Mouse (Mus musculus): ENCODE measurements around the gene Gpr68. TPM values are rescaled to one million over a fixed set of nuclear protein-coding genes. Genes with fewer than 3 reads are reported as not detected.

Gene Gpr68
- total RNA-seq, 2 experiments from 2014 or later: 20.1 to 22.2 TPM

DNA sequence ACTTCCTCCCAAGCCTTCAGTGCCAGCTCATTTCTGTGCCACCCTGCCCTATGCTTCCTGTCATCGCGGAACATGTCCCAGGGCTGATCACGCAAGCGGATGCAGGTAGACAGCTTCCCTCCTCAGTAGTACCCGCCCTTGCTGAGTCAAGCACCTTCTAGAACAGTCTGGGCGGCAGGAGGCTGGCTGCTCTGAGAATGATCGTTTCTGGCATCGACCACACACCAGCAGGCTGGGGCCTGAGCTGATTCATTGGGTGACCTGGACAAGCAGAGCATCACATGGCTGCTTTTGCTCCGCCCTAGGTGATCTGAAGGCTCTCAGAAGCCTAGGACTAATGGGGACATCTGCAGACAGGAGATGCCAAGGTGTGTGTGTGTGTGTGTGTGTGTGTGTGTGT, 4.2 kb downstream of the Gpr68 start:
- TF ChIP-seq CTCF (conservative IDR thresholded peaks at IDR 0.05): no peak
- DNase-seq (ENCODE audit: low spot score in 2 of 2): no peak

DNA sequence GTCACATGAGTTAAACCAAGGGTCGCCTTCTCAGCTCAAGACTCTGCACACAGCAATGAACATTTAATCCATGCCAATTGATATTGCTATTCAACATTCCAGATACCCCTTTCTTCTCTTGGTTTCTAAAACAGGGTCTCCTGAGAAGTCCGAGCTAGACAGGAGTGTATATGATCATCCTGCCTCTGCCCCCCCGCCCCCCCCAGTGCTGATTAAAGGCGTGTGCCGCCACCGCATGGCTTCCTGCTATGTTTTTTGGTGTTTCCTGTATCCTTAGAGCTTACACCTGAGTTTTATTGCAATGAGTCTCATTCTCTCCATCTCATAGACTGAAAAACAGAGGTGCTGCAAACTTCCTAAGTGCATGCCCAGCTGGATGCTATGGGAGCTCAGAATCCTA, 6.6 kb downstream of the Gpr68 start:
- Histone ChIP-seq H3K27ac (no peak overlapping the region), H3K4me3 (no peak overlapping the region)
- DNase-seq (ENCODE audit: low spot score in 2 of 2): no peak
- no peak for TF ChIP-seq CTCF (conservative IDR thresholded peaks at IDR 0.05)

More for the DNA sequence above, 4.2 kb downstream of the Gpr68 start:
- no peak overlapping the region for H3K4me3 ChIP-seq
- H3K27ac ChIP-seq: no peak overlapping the region

DNA sequence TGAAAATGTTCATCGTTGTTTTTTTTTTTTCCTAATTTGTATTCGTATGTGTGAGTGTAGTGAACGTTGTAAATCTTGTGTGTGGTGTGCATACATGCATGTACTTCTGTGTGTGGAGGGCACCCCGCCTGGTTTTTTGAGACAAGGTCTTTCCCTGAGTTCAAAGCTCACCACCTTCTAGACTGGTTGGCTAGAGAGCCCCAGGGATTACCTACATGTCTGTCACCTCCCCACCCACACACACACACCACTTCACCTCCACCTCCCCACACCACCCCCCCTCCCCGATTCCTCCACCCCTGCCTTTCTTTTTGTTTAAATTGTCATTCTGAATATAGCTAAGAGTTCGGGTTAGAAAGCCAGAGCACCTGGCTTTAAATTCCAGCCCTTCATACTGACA, 7.1 kb downstream of the Gpr68 start:
- Histone ChIP-seq H3K4me3 (no peak overlapping the region), H3K27ac (no peak overlapping the region)
- no peak for TF ChIP-seq CTCF (conservative IDR thresholded peaks at IDR 0.05)
- no peak for DNase-seq (ENCODE audit: low spot score in 2 of 2)

DNA sequence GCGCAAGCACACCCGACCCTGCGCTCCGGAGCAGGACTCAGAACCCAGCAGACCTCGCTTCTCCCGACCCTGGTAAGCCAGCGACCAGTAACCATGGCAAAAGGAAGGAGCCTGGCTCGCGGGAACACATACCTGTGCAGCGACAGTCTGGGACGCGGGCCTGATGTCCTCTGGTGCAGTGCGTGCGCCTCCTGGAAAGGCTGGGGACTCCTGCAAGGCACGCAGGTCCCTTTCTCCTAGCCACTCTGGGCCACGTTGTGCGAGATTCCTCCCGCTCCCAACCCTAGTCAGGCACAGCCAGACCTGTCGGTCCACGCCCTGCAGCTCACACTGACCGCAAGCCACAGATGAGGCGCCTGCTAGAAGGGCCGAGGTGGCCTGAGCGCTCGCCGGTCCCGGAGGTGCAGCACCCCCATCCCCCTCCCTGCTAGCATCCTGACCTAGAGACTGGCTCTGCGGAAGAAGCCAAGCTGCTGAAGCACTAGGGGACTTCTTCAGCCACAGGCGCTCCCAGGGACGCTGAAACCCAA, 8.8 kb downstream of the Gpr68 start:
- Histone ChIP-seq H3K27ac (peak overlapping the region; percentile 93), H3K4me3 (peak overlapping the region; percentile 66)
- peak in 1 of 2 experiments; percentile 21 for DNase-seq (ENCODE audit: low spot score in 2 of 2)
- no peak for TF ChIP-seq CTCF (conservative IDR thresholded peaks at IDR 0.05)

DNA sequence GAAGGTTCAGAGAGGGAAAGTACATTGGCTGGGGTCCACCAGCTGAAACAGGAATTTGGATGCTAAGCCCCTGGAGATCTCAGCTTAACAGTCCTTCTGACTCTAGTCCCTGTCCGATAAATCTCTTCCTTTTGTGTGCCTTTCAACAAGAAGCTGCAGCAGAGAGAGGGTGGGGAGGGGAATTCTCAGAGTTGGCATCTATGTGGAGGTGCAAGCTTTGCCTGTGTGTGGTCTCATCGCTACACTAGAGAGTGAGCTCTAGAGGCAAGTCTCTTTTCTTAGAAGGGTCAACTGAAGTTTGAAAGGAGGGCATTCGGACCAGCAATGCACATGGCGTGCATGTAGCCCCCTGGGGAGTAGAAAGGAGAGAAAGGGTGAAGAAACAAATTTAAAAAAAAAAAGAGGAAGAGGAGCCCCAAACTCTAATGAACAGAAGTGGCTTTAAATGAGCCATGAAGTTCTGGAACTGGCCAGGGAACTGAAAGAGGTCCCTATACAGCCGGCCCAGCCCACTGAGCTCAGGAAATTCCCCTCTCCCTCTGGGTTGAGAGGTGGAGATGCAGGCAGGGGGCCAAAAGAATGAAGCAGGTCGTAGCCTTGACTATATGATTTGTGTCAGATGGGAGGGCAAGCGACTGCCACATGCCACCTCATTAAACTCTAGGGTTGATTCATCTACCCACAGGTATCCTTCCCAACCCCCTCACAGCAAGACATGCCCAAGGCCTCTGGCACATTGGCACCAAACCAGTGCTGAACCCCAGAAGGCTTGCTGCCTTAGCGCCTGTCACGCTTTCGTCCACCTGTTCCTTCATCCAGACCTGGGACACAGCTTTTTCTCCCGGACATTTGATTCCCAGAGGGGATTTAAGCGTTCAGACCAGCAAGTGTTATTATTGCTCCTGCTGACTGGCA, 10.0 kb downstream of the Gpr68 start:
- Histone ChIP-seq H3K4me3 (peak overlapping the region; percentile 66), H3K27ac (peak overlapping the region; percentile 93; the same call in 1 of the 2 replicates)
- TF ChIP-seq CTCF (conservative IDR thresholded peaks at IDR 0.05): no peak

DNA sequence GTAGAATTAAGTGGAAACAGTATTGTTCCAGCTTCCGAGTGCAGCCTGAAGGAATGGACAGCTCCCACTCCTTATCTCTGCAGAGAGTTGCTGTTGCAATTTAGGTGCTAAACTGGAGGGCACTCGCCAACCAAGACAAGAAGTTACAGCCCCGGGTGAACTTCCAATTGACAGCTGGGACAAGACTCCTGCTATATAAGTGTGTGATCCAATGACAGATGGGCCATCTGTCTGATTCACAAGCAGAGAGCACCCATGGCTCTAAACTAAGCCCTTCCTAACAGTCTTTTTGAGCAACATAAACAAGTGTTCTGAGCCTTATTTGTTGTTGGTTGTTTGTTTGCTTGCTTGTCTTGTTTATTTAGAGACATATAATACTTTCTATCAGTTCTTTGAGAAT, 11.3 kb downstream of the Gpr68 start:
- no peak overlapping the region for H3K4me3 ChIP-seq
- no peak for TF ChIP-seq CTCF (conservative IDR thresholded peaks at IDR 0.05)
- H3K27ac ChIP-seq: peak overlapping the region; percentile 93; the same call in 1 of the 2 replicates
- no peak for DNase-seq (ENCODE audit: low spot score in 2 of 2)

More for the DNA sequence above, 10.0 kb downstream of the Gpr68 start:
- DNase-seq (ENCODE audit: low spot score in 2 of 2): no peak

DNA sequence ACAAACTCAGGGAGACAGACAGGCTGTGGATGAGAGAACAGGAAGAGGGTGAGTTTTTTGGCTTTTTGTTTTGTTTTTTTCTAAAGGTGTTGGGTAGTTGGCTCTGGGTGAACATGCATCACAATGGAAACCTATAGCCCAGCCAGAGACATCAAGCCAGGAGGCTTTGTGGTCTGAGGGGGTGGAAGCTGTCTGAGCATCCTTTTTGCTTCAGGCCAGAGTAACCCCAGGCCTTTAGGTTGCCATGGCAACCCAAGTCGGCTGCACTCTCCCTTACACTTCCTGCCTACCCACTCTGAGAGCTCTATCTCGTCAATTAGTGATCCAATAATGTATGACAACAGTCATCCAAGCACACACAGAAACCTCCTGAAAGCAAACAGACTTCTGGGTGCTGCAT, 12.5 kb downstream of the Gpr68 start:
- Histone ChIP-seq H3K27ac (no peak overlapping the region), H3K4me3 (no peak overlapping the region)
- DNase-seq (ENCODE audit: low spot score in 2 of 2): no peak
- no peak for TF ChIP-seq CTCF (conservative IDR thresholded peaks at IDR 0.05)

DNA sequence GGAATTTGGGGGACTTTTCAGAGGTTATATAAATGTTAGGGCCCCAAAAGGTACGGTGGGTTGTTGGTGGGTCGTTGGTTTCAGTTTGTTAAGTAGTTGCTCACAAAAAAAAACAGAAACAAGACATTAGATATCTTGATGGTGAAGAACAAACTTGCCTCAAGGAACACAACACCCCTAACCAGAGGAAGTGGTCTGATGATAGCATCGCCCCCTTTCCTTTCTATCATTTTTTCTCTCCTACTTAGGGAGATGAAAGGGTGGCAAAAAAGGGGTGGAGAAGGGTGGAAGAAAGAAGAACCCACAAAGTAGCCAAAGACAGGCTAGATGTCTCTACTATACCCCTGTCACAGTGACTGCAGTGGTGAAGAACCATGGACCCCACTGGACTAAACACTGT, 17.4 kb downstream of the Gpr68 start:
- DNase-seq (ENCODE audit: low spot score in 2 of 2): no peak
- no peak for TF ChIP-seq CTCF (conservative IDR thresholded peaks at IDR 0.05)
- no peak overlapping the region for H3K27ac ChIP-seq
- no peak overlapping the region for H3K4me3 ChIP-seq

DNA sequence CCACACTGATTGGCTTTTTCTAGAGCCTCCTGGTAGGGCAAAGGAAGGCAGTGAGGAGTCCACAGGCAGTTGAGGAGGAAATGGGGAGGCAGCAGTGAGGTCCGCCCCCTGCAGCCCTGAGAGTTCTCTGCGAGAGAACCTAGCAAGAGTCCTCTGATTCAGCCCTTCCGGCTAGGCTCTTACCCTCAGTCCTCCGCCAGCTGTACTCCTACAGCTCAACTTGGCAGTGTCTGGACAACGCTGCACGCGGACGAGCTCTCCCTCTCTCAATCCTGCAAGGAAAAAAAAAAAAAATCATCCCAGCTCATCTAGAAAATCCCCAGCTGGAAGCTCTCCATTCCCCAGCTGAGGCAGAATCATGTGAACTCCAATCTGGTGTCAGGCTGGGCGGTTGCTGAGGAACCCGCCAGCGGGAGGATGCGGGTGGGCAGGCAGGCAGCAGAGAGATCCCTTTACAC, 20.2 kb downstream of the Gpr68 start:
- H3K27ac ChIP-seq: peak overlapping the region; percentile 82
- peak; percentile 19 for TF ChIP-seq CTCF (conservative IDR thresholded peaks at IDR 0.05)
- peak overlapping the region; percentile 49 for H3K4me3 ChIP-seq
- DNase-seq (ENCODE audit: low spot score in 2 of 2): peak; percentile 63 to 75

DNA sequence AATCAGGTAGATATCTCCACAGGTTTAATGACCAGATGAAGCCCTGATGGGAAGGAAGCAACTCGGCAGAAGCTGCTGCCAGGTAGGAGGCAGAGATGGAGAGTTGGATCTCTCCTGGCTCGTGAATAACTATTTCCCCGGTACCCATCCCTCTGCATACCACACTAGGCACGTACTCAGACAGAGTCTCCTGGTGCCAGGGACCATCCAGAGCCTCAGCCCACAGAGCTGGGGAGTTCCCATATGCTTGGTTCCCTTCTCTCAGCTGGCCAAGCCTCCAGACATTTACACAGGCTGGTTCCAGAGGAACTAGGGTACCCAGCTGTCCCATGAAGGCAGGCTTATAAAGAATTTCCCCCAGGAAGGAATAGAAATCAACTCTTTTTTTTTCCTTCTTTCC, 21.1 kb downstream of the Gpr68 start:
- DNase-seq (ENCODE audit: low spot score in 2 of 2): peak in 1 of 2 experiments; percentile 40
- Histone ChIP-seq H3K4me3 (peak overlapping the region; percentile 33), H3K27ac (peak overlapping the region; percentile 39; the same call in 1 of the 2 replicates)
- no peak for TF ChIP-seq CTCF (conservative IDR thresholded peaks at IDR 0.05)

DNA sequence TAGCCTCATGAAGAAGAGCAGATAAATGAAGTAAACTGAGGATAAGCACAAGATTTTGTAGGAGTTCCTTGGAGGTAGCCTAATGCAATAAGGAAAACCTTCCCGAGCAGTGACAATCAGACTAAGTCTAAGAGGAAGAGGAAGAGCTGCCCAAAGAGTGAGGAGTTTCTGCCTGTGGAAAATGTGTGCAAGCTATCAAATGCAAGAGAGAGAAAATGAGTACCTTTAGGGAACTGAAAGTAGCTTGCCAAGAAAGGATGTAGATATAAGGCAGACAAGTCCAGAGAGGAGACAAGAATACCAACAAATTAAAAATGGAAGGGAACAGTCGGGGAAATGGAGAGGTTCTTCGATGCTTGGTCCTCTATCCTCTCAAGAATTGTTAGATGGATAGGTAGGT, 22.4 kb downstream of the Gpr68 start:
- no peak for DNase-seq (ENCODE audit: low spot score in 2 of 2)
- H3K4me3 ChIP-seq: no peak overlapping the region
- no peak for TF ChIP-seq CTCF (conservative IDR thresholded peaks at IDR 0.05)
- H3K27ac ChIP-seq: no peak overlapping the region

DNA sequence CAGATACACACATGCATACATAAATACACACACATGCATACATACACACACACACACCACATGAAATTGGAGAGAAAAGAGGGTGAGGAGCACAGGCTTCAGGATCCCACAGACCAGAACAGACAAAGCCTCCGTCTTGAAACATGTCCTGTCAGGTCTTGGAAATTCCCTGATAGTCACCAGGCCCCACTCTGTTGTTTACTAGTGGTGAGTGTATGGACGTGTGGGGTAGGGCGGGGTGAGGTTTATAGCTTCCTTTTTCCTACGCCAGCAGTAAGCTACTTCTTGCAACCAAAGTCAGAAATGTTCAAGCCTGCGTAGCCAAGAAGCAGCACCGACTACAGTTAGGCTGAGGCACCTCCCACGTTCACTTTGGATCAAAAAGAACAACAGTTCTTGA, 24.8 kb downstream of the Gpr68 start:
- no peak for TF ChIP-seq CTCF (conservative IDR thresholded peaks at IDR 0.05)
- DNase-seq (ENCODE audit: low spot score in 2 of 2): no peak

DNA sequence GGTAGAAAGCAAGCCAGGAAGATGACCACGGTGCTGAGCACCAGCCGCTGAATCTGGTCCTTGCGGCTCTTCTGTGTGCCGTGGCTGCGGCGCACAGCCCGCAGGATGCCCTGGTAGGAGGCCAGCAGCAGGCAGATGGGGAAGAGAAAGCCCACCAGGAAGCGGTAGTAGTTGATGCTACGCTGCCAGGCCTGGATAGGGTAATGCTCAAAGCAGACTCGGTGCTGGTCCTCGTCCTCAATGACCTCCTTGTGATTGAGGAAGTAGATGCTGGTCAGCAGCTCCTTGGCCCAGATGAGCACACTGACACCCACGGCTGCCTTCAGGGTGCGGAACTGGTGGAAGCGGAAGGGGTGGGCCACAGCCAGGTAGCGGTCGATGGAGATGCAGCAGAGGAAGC, 29.4 kb downstream of the Gpr68 start:
- DNase-seq (ENCODE audit: low spot score in 2 of 2): no peak
- Histone ChIP-seq H3K27ac (peak overlapping the region; percentile 41; the same call in 1 of the 2 replicates), H3K4me3 (no peak overlapping the region)
- no peak for TF ChIP-seq CTCF (conservative IDR thresholded peaks at IDR 0.05)

More for the DNA sequence above, 24.8 kb downstream of the Gpr68 start:
- Histone ChIP-seq H3K27ac (no peak overlapping the region), H3K4me3 (no peak overlapping the region)

Data from layer of hippocampus, adult 2 months (tissue).